Mouse (Mus musculus) midbrain, embryonic 14.5 days (tissue): ENCODE measurements around the gene Pnma1. TPM values are rescaled to one million over a fixed set of nuclear protein-coding genes. Genes with fewer than 3 reads are reported as not detected.

Source experiments
- polyA plus RNA-seq: library from polyadenylated mRNA; unstranded; fragments of >200 nt; fragmentation: Nextera tagmentation; extraction: Ambion mirVana; gene quantifications from 2 replicates; pipeline ENCODE4 v1.2.1, GENCODE M21; 2014

The Pnma1 gene
- polyA plus RNA-seq, 1 experiment from 2014 or later = 5.4 TPM

Other genes starting within 250 kb of the Pnma1 start
- 13.0 and 20.6 TPM in 2 replicates for gene Numb, start 226.6 kb downstream of the Pnma1 start, polyA plus RNA-seq
- 11.5 and 11.7 TPM in 2 replicates for gene Riox1, start 197.9 kb downstream of the Pnma1 start, polyA plus RNA-seq
- not detected in 2 replicates for gene Heatr4, start 163.6 kb downstream of the Pnma1 start, polyA plus RNA-seq
- 8.8 and 9.2 TPM in 2 replicates for gene Acot2, start 160.6 kb downstream of the Pnma1 start, polyA plus RNA-seq
- gene Acot1, start 139.0 kb downstream of the Pnma1 start, polyA plus RNA-seq = 98.3 and 108 TPM in 2 replicates
- gene Acot4, start 110.1 kb downstream of the Pnma1 start, polyA plus RNA-seq = 0.18 and 0.62 TPM in 2 replicates
- gene Gm49366, start 109.6 kb downstream of the Pnma1 start, polyA plus RNA-seq = not detected in 2 replicates
- gene Acot3, start 96.3 kb downstream of the Pnma1 start, polyA plus RNA-seq = 0.88 and 1.2 TPM in 2 replicates
- not detected in 2 replicates for gene Acot5, start 79.2 kb downstream of the Pnma1 start, polyA plus RNA-seq
- gene Acot6, start 47.8 kb downstream of the Pnma1 start, polyA plus RNA-seq = 1.5 and 1.9 TPM in 2 replicates
- gene Dnal1, start 34.1 kb downstream of the Pnma1 start, polyA plus RNA-seq = 7.0 and 7.8 TPM in 2 replicates
- 2.7 and 4.3 TPM in 2 replicates for gene Elmsan1, start 70.4 kb upstream of the Pnma1 start, polyA plus RNA-seq
- 14.0 and 14.4 TPM in 2 replicates for gene Ptgr2, start 136.7 kb upstream of the Pnma1 start, polyA plus RNA-seq
- gene Zfp410, start 168.4 kb upstream of the Pnma1 start, polyA plus RNA-seq = 62.9 and 79.8 TPM in 2 replicates
- 46.9 and 47.9 TPM in 2 replicates for gene Coq6, start 213.2 kb upstream of the Pnma1 start, polyA plus RNA-seq
- 15.9 TPM in 2 replicates for gene Fam161b, start 213.3 kb upstream of the Pnma1 start, polyA plus RNA-seq